Mouse (Mus musculus): ENCODE measurements around the gene Slc7a7. TPM values are rescaled to one million over a fixed set of nuclear protein-coding genes. Genes with fewer than 3 reads are reported as not detected.

Slc7a7 gene
- polyA plus RNA-seq, 2 experiments from 2014 or later, result 0.54 to 1.1 TPM

- ATAC-seq, result no peak
Observed at GRCm38 (mm10) chr14:54432837-54433830, 15.6 kb upstream of the Slc7a7 start.

GRCm38 (mm10) chr14:54432078-54432836, 14.7 kb upstream of the Slc7a7 start:
- ATAC-seq, result no peak

GRCm38 (mm10) chr14:54431334-54432077, 13.9 kb upstream of the Slc7a7 start, which contains the start of gene Mmp14:
TSS of gene Mmp14 (plus strand) at chr14:54431612.
- ATAC-seq, result no peak

GRCm38 (mm10) chr14:54430406-54431145, 13.0 kb upstream of the Slc7a7 start:
- ATAC-seq, result no peak

GRCm38 (mm10) chr14:54429332-54430093, 11.9 kb upstream of the Slc7a7 start:
- no peak for ATAC-seq

- no peak for ATAC-seq
Observed at GRCm38 (mm10) chr14:54428421-54428820, 10.8 kb upstream of the Slc7a7 start.

GRCm38 (mm10) chr14:54427696-54428095, 10.1 kb upstream of the Slc7a7 start:
- no peak for ATAC-seq

GRCm38 (mm10) chr14:54426689-54427398, 9.3 kb upstream of the Slc7a7 start, which contains the start of gene Mrpl52:
TSS of gene Mrpl52 (plus strand) at chr14:54426909.
- ATAC-seq, result peak; percentile 83

GRCm38 (mm10) chr14:54426003-54426688, 8.6 kb upstream of the Slc7a7 start:
- ATAC-seq, result no peak

- no peak for ATAC-seq
Observed at GRCm38 (mm10) chr14:54425540-54425939, 8.0 kb upstream of the Slc7a7 start.

- no peak for ATAC-seq
Observed at GRCm38 (mm10) chr14:54424634-54425033, 7.1 kb upstream of the Slc7a7 start.

GRCm38 (mm10) chr14:54423406-54423805, 5.8 kb upstream of the Slc7a7 start:
- no peak for ATAC-seq

GRCm38 (mm10) chr14:54421014-54421413, 3.4 kb upstream of the Slc7a7 start:
- no peak for ATAC-seq

- no peak for ATAC-seq
Observed at GRCm38 (mm10) chr14:54416830-54417229, 750 bp downstream of the Slc7a7 start.

GRCm38 (mm10) chr14:54416229-54416775, 1.3 kb downstream of the Slc7a7 start:
- ATAC-seq, result no peak

GRCm38 (mm10) chr14:54415241-54416020, 2.1 kb downstream of the Slc7a7 start:
- no peak for ATAC-seq

- ATAC-seq, result no peak
Observed at GRCm38 (mm10) chr14:54413877-54414700, 3.5 kb downstream of the Slc7a7 start.
